Mouse (Mus musculus) liver, embryonic 14.5 days (tissue): ENCODE data around the gene Tet3.

Experiments
- CTCF ChIP-seq: IDR thresholded peaks from 2 replicates; pipeline ENCODE4 v1.5.1; 2016; ENCODE audit warnings: antibody characterized with exemption, low read depth, control low read depth
- EP300 ChIP-seq: IDR thresholded peaks from 2 replicates; pipeline ENCODE4 v1.6.1; 2016; ENCODE audit warnings: antibody characterized with exemption, low read depth

DNA sequence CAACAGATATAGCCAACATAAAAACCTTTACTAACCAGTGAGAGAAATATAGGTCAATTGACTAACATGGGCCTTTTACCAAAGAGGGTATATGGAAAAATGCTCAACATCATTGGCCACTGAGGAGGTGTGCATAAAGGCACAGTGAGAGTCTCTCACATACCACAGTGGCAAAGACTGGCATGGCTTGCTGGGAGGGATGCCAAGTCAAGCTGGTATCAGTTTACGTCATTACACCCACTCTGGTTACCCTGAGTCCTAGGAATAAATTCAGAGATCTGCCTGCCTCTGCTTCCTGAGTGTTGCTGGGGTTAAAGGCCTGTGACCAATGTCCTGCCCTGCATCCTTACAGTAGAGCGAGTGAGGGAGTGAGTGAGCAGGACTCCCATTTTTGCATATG, 62.2 kb downstream of the Tet3 start:
- TF ChIP-seq CTCF (no peak), EP300 (no peak)
